Mouse (Mus musculus) gastrocnemius, adult 2 months (tissue): Measurements from ENCODE around the gene Ngly1. TPM values are rescaled to one million over a fixed set of nuclear protein-coding genes. Genes with fewer than 3 reads are reported as not detected.
A peak's percentile ranks its signal among the peaks of the same experiment; 100 is the strongest.

Source experiments
- DNase-seq: peaks from one replicate; pipeline ENCODE4 v3.0.0; 2022
- H3K27ac ChIP-seq: fragments of 200-600 bp; 2 replicates; pipeline ENCODE4 v1.8.1; 2022; ENCODE audit warnings: mild to moderate bottlenecking
- H3K4me3 ChIP-seq: fragments of 200-600 bp; 2 replicates; pipeline ENCODE4 v1.8.1; 2022; ENCODE audit warnings: mild to moderate bottlenecking, moderate library complexity
- CTCF ChIP-seq: fragments of 200-600 bp; IDR thresholded peaks from 2 replicates; pipeline ENCODE4 v1.8.1; 2022; ENCODE audit warnings: antibody characterized with exemption, mild to moderate bottlenecking, moderate library complexity
- intact Hi-C: fragments of 180-260 bp; cut with DNase I; formaldehyde crosslinking; loops from one replicate; pipeline ENCODE4 v1.15.1; 2025
- long read RNA-seq, 2 experiments: library from polyadenylated mRNA; stranded (forward); transcript quantifications; one replicate each; pipeline ENCODE4 v2.0.0; 2021
- total RNA-seq, 2 experiments: library from RNA; stranded (reverse); gene quantifications; 2 replicates each; pipeline ENCODE4 v1.2.3; 2021

Ngly1 gene
- 10 to 100 TPM; 46.7 to 52.5 TPM for total RNA-seq
- long read RNA-seq, experiment 1, transcript Ngly1-201 (12 exons, 2,935 nt): major isoform, 70 of 86 reads
- long read RNA-seq, experiment 1, partial matches to known transcripts: 13 of 86 reads
- long read RNA-seq, experiment 1, other reads (novel, unspliced or antisense): 3 of 86 reads
- long read RNA-seq, experiment 2, transcript Ngly1-201 (12 exons, 2,935 nt): major isoform, 115 of 138 reads
- long read RNA-seq, experiment 2, partial matches to known transcripts: 12 of 138 reads
- long read RNA-seq, experiment 2, other reads (novel, unspliced or antisense): 11 of 138 reads

GRCm38 (mm10) chr14:16249171-16249874 lies at the start of gene Ngly1, which contains the start of gene Oxsm:
Gene Ngly1 (plus strand): TSS chr14:16249280.
Gene Oxsm (minus strand): TSS chr14:16249808.
- TF ChIP-seq CTCF: no peak
- intact Hi-C loops: loop anchor here (2.0 kb wide), 1 partner anchor 115 kb away; the partner anchor contains the start of gene Top2b
- H3K4me3 ChIP-seq: peak within 1 kb of the TSS; percentile 93
- peak; percentile 94 for DNase-seq
- H3K27ac ChIP-seq: peak within 1 kb of the TSS; percentile 100

DNA sequence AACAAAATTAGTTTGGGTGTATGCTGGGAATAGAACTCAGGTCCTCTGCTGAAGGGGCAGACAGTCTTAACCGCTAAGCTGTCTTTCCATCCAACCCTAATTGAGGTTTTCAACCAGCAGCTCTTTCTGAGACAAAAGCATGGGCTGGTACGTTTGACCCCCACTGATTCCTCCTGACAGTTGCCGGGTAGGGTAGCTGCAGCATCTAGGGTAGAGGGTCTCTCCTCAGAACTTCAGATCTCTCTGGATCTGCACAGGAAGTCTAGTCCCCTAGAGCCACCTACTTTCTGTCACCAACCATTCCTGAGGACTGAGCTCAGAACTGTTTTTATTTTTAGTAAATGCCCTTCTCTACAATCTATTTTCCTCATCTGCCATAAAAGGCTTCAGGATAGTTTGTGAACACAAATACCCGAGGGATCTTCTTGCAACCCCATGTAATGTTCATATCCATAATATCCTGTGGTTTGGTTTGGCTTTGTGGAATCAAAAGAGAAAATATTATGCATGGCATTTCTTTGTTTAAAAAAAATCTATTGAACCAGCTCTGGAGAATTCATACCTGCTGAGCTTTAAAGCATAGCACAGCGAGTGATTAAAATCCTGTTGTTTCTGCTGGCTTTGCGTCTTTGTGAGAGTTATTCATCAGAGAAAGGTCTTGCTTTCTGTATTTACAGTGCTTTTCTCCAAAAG lies 48.7 kb upstream of the Ngly1 start:
- Histone ChIP-seq H3K4me3 (peak overlapping the region; percentile 33; the same call in 1 of the 2 replicates), H3K27ac (no peak overlapping the region)

GRCm38 (mm10) chr14:16200969-16201638 lies 48.0 kb upstream of the Ngly1 start:
- DNase-seq: no peak
- Histone ChIP-seq H3K27ac (no peak overlapping the region), H3K4me3 (peak overlapping the region; percentile 33; the same call in 1 of the 2 replicates)
- intact Hi-C loops: no loop called here
- TF ChIP-seq CTCF: no peak

More for the DNA sequence above, 48.7 kb upstream of the Ngly1 start:
- DNase-seq: no peak
- TF ChIP-seq CTCF: no peak
- intact Hi-C loops: no loop called here

DNA sequence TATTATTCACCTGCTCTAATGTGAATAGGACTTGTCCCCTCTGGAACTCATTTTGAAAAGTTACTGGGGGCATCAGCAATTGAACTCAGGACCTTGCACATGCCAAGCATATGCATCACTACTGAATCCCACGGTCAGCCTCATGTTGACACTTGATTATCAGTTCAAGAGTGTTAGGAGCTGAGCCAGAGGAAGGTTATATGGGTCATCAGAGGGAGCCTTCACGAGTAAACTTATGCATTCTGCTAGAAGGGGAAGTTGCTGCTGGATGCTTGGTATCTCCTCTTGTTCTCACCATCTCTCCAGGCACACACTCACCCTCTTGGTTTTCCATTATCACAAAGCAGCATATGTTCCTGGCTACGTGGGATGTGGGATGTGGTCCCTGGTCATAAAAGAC lies 47.4 kb upstream of the Ngly1 start:
- H3K27ac ChIP-seq: no peak overlapping the region
- H3K4me3 ChIP-seq: no peak overlapping the region
- no peak for TF ChIP-seq CTCF
- DNase-seq: no peak
- intact Hi-C loops: no loop called here

DNA sequence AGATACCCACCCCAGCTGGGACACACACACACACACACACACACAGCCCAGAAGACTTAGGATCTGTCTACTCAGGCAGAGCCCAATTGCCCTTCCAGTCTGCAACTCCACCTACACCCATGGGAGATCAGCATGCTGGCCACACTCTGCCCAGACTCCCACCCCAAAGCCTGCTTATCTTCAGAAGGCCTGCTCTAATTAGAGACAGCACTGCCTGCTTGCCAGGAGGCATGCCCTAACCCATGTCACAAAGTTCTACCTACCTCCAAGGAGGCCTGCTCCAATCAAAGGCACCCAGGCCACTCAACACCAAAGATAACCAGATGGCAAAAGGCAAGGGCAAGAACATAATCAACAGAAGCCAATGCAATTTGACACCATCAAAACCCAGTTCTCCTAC lies 41.4 kb upstream of the Ngly1 start:
- no peak for TF ChIP-seq CTCF
- no peak overlapping the region for H3K4me3 ChIP-seq
- intact Hi-C loops: no loop called here
- no peak for DNase-seq
- no peak overlapping the region for H3K27ac ChIP-seq

DNA sequence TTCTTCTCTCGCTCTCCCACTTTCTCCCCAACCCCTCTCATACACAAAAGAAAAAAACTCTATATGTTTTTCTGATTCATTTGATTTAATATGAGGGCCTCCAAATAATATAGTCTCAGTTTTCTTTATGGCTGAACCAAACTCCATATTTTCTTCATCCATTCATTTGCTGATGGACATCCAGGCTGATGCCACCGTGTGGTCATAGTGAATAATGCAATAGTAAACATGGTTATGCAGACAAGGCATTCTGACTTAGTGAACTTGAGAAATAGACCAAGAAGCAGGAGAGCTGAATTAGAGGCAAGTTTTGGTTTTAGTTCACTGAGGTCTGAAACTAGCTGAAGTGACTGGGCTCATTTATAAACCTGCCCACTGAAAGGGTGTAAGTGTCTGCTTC lies 30.1 kb upstream of the Ngly1 start:
- no peak overlapping the region for H3K4me3 ChIP-seq
- TF ChIP-seq CTCF: peak; percentile 65
- intact Hi-C loops: no loop called here
- no peak for DNase-seq
- no peak overlapping the region for H3K27ac ChIP-seq

DNA sequence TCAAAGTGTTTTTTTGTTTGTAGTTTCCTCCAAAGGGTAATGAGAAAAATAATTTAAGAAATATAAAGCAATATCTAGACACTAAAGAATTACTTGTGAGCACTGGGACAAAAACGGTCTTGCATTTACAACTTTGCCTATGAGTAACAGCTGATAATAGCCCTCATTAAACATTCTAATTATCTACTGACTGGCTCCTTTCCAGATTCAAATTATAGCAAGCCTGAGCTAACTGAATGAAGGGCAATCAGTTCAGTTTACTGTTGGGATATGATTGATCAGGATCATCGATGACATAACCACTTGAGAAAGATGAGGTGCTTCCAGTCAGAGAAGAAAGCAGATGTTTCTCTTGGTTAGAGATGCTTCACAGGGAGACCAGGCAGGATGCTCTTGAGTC lies 19.7 kb upstream of the Ngly1 start:
- intact Hi-C loops: no loop called here
- no peak overlapping the region for H3K4me3 ChIP-seq
- no peak overlapping the region for H3K27ac ChIP-seq
- no peak for DNase-seq
- TF ChIP-seq CTCF: no peak

DNA sequence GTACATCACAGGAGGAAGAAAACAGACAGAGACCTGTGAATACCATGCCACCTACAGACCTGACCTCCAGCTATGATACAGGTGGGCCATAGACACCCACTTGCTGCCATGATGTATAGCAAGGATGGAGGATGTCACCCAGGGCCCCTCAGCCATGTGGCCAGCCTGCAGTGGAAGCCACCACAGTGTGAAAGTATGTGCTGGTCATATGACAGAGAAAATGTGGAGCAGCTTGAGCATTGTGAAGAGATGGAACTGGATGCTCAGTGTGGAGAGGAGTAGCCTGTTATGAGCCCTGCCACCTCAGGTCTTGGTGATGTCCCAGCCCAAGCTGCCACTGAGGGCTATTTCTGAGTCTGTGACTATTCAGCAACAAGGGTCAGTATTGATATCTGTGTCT lies 18.5 kb upstream of the Ngly1 start:
- TF ChIP-seq CTCF: no peak
- Histone ChIP-seq H3K4me3 (no peak overlapping the region), H3K27ac (no peak overlapping the region)
- DNase-seq: no peak
- intact Hi-C loops: no loop called here

DNA sequence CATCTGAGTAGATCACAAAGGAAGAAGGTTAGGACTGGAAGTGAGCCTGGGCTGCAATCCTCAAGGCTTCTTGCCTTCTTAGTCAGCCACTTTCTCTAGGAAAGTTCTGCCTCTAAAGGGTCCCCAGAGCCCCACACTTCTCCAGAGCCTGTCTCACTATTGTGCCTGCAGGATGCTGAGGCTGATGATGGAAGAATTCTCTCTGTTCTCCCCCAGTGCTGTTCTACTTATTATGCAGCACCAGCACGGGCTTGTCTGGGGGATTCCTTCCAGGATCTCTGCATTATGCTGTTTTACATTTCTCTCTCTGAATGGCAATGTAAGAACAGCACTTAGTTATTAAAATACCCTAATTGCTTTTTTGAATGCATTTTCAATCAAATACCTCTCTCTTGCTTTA lies 15.6 kb upstream of the Ngly1 start:
- intact Hi-C loops: no loop called here
- H3K4me3 ChIP-seq: no peak overlapping the region
- no peak for TF ChIP-seq CTCF
- no peak for DNase-seq
- H3K27ac ChIP-seq: no peak overlapping the region

- no peak overlapping the region for H3K27ac ChIP-seq
- DNase-seq: no peak
- TF ChIP-seq CTCF: no peak
- intact Hi-C loops: no loop called here
- no peak overlapping the region for H3K4me3 ChIP-seq
Observed at GRCm38 (mm10) chr14:16236466-16236865, 12.6 kb upstream of the Ngly1 start.

GRCm38 (mm10) chr14:16242193-16242815 lies 6.8 kb upstream of the Ngly1 start:
- TF ChIP-seq CTCF: no peak
- peak overlapping the region; percentile 93 for H3K27ac ChIP-seq
- intact Hi-C loops: no loop called here
- peak overlapping the region; percentile 83 for H3K4me3 ChIP-seq
- DNase-seq: no peak

- Histone ChIP-seq H3K27ac (peak overlapping the region; percentile 93), H3K4me3 (peak overlapping the region; percentile 83)
- peak; percentile 31; the same call in 1 of the 2 replicates for TF ChIP-seq CTCF
- intact Hi-C loops: no loop called here
- DNase-seq: peak; percentile 94
Observed at GRCm38 (mm10) chr14:16242947-16243602, 6.0 kb upstream of the Ngly1 start.
